Mouse (Mus musculus) heart, embryonic 15.5 days (tissue): ENCODE results near the gene Olfr373. TPM values are rescaled to one million over a fixed set of nuclear protein-coding genes. Genes with fewer than 3 reads are reported as not detected.
"Not testable (repeated sequence)": the region's sequence is repeated elsewhere in the genome, so short reads cannot be mapped to it uniquely, and the experiment has no call there.

Source experiments
- ATAC-seq: fragments of 200-750 bp; cut with Nextera tagmentation; replicated peaks from 2 replicates; pipeline ENCODE4 v1.8.0; 2017; ENCODE audit warnings: low read depth, moderate TSS enrichment; ENCODE audit not compliant: insufficient number of reproducible peaks, insufficient read depth, low FRiP score
- H3K27ac ChIP-seq: fragments of 300-500 bp; sonication (generic); 2 replicates; pipeline ENCODE4 v1.5.1; 2015; ENCODE audit warnings: mild to moderate bottlenecking, inconsistent platforms
- H3K27me3 ChIP-seq: fragments of 300-500 bp; sonication (generic); 2 replicates; pipeline ENCODE4 v1.6.1; 2015; ENCODE audit warnings: inconsistent platforms
- H3K36me3 ChIP-seq: fragments of 300-500 bp; sonication (generic); 2 replicates; pipeline ENCODE4 v1.6.1; 2015; ENCODE audit warnings: mild to moderate bottlenecking, inconsistent platforms
- H3K4me1 ChIP-seq: fragments of 300-500 bp; sonication (generic); replicated peaks from 2 replicates; pipeline ENCODE4 v1.6.1; 2015; ENCODE audit warnings: inconsistent platforms
- H3K4me2 ChIP-seq: fragments of 300-500 bp; sonication (generic); 2 replicates; pipeline ENCODE4 v1.6.1; 2015; ENCODE audit warnings: inconsistent platforms, mild to moderate bottlenecking, moderate library complexity
- H3K4me3 ChIP-seq: fragments of 300-500 bp; sonication (generic); 2 replicates; pipeline ENCODE4 v1.5.1; 2015; ENCODE audit warnings: mild to moderate bottlenecking, inconsistent platforms
- H3K9ac ChIP-seq: fragments of 300-500 bp; sonication (generic); 2 replicates; pipeline ENCODE4 v1.6.1; 2015; ENCODE audit warnings: mild to moderate bottlenecking, inconsistent platforms
- H3K9me3 ChIP-seq: fragments of 300-500 bp; sonication (generic); replicated peaks from 2 replicates; pipeline ENCODE4 v1.6.1; 2016; ENCODE audit warnings: inconsistent platforms
- WGBS: fragments of 180-500 bp; shearing (Covaris S2); methylation state at CpG from one replicate; pipeline ENCODE4 v1.1.7; 2015; ENCODE audit warnings: mixed read lengths; 5-methylcytosine and 5-hydroxymethylcytosine counted together
- polyA plus RNA-seq: library from polyadenylated mRNA; unstranded; fragments of >200 nt; fragmentation: Nextera tagmentation; extraction: Ambion mirVana; gene quantifications from 2 replicates; pipeline ENCODE4 v1.2.1, GENCODE M21; 2015

Olfr373 gene
- not detected in 2 replicates for polyA plus RNA-seq

GRCm38 (mm10) chr8:72082877-72083276 is at the start of gene Olfr373:
TSS of gene Olfr373 (plus strand) at chr8:72083177.
- H3K9me3 ChIP-seq, H3K4me3 ChIP-seq, H3K4me1 ChIP-seq, H3K4me2 ChIP-seq, H3K27me3 ChIP-seq, H3K27ac ChIP-seq, ATAC-seq, H3K36me3 ChIP-seq, H3K9ac ChIP-seq: not testable (repeated sequence)

GRCm38 (mm10) chr8:72040918-72041317 is 42.1 kb upstream of the Olfr373 start, which contains the start of gene Olfr372:
TSS of gene Olfr372 (plus strand) at chr8:72041218.
- H3K9me3 ChIP-seq, H3K27me3 ChIP-seq, H3K36me3 ChIP-seq, ATAC-seq, H3K4me3 ChIP-seq, H3K4me1 ChIP-seq, H3K9ac ChIP-seq, H3K27ac ChIP-seq, H3K4me2 ChIP-seq: not testable (repeated sequence)
- 69% methylated on average over 4 of the region's 4 CpGs for WGBS

DNA sequence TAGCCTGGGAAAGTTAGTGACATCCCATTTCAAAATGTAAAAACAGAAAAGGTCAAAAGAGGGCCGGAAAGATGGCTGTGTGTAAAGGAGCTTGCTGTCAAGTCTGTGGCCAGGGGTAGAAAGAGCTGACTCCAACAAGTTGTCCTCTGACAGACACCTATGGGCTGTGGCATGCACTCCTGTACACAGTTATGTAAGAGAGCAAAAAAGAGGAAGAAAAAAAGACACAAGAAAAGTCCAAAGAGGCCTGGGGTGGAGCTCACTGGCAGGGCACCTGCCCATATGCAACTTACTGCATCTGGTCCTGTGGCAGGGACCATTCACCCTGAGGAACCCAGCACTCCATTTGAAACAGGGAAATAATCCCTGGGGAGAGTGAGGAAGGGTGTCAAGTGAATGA is 40.5 kb upstream of the Olfr373 start:
- H3K4me1 ChIP-seq, result no peaks in the 10 kb centered on the region
- no peaks in the 10 kb centered on the region for H3K9me3 ChIP-seq
- no peak overlapping the region for H3K4me3 ChIP-seq
- no peaks in the 10 kb centered on the region for H3K36me3 ChIP-seq
- H3K9ac ChIP-seq, result no peak overlapping the region
- 70% methylated on average over 1 of the region's 1 CpGs for WGBS
- H3K27me3 ChIP-seq, result no peaks in the 10 kb centered on the region
- H3K4me2 ChIP-seq, result no peak overlapping the region
- ATAC-seq, result no peak
- no peak overlapping the region for H3K27ac ChIP-seq

DNA sequence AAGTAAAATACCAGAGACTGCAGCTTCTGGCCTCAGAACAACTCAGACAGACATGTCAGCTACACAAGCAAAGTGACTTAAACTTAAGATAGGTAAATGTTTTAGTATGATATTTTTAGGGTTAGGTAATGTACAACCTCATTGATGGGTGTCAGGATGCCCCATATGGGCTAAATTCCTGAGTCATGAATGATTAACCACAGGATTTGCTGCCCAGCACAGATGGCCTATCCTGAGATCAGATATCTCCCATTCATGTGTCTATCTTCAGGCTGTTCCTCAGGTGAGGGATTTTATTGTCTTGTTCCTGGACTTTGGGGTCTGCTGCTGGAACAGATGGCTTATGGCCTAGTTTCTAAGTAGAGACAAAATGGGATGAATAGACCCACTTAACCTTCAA is 28.3 kb upstream of the Olfr373 start:
- H3K27ac ChIP-seq, H3K9ac ChIP-seq, ATAC-seq: not testable (repeated sequence)

DNA sequence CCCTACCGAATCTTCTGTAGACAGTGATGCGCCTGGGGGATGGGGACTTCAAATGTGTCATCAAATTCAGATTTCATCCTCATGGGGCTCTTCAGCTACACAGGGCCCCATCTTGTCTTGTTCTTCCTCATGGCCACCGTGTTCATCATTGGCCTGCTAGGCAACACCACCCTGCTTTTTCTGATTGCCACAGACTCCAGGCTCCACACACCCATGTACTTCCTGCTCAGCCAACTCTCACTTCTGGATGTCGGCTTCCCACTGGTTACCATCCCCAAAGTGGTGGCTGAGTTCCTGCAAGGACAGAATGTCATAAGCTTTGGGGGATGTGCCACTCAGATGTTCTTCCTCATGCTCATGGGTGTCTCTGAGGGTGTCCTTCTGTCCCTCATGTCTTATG is 25.3 kb upstream of the Olfr373 start:
- not testable (repeated sequence) for H3K4me1 ChIP-seq, H3K27ac ChIP-seq, H3K36me3 ChIP-seq, H3K9ac ChIP-seq, H3K4me3 ChIP-seq, ATAC-seq, H3K4me2 ChIP-seq, H3K9me3 ChIP-seq, H3K27me3 ChIP-seq
- 83% methylated on average over 3 of the region's 4 CpGs for WGBS

More for the DNA sequence above, 28.3 kb upstream of the Olfr373 start:
- H3K27me3 ChIP-seq, H3K9me3 ChIP-seq, H3K36me3 ChIP-seq, H3K4me1 ChIP-seq, H3K4me2 ChIP-seq, H3K4me3 ChIP-seq: not testable (repeated sequence)

DNA sequence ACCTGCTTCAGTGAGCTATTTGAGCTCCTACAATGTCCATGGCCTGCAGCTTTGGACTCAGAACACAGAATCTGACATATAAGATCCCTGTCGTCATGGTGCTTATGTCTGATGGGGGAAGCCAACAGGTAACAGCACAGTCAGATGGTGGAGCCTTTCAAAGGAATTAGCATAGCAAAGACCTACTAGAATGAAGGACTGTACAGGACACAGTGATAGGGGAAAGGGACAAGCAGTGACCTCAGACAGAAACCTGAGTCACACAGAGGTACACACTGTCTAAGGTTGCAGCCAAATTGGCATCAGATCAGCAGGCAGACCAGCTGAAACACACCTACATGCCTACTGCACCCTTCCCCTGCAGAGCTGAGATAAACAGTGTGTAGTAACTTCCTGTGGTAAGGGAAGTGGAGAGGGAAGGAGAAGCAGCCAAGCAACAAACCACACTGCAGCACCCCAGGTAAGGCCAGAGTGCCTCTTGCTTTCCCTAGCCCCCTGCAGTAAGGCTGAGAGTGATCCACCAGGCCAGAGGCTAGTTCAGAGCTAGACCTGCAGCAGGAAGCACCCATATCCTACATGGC is 16.1 kb upstream of the Olfr373 start:
- H3K9ac ChIP-seq, H3K27ac ChIP-seq, ATAC-seq, H3K4me3 ChIP-seq, H3K36me3 ChIP-seq, H3K27me3 ChIP-seq, H3K9me3 ChIP-seq, H3K4me1 ChIP-seq, H3K4me2 ChIP-seq: not testable (repeated sequence)
- WGBS, result 67% methylated on average over 1 of the region's 1 CpGs

- Histone ChIP-seq H3K4me3 (no peak overlapping the region), H3K4me1 (no peaks in the 10 kb centered on the region), H3K36me3 (no peaks in the 10 kb centered on the region), H3K27ac (no peak overlapping the region), H3K9ac (no peak overlapping the region), H3K27me3 (no peaks in the 10 kb centered on the region), H3K4me2 (no peak overlapping the region), H3K9me3 (no peaks in the 10 kb centered on the region)
- ATAC-seq, result no peak
- WGBS, result 66% methylated on average over 5 of the region's 5 CpGs
Observed at GRCm38 (mm10) chr8:72084744-72085143, 1.8 kb downstream of the Olfr373 start.

DNA sequence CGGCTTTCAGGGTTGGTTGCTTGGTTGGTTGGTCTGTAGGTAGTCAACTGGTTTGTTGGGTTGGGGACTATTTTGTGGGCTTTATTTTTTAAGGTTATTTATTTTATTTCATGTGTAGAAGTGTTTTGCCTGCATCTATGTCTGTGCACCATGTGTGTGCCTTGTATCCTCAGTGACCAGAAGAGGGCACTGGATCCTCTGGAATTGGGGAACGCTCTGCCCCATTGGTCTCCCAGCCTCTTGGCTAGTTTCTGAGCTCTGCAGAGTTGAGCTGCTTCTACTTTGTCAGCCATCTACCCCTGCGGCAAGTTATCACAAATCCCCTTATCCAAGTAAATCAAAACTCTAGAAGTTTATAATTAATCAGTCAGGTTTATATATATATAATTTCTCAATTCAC is 4.6 kb downstream of the Olfr373 start:
- not testable (repeated sequence) for H3K27ac ChIP-seq, H3K27me3 ChIP-seq, ATAC-seq, H3K9me3 ChIP-seq, H3K4me3 ChIP-seq, H3K9ac ChIP-seq, H3K4me2 ChIP-seq, H3K4me1 ChIP-seq, H3K36me3 ChIP-seq
- WGBS, result 76% methylated on average over 3 of the region's 3 CpGs

DNA sequence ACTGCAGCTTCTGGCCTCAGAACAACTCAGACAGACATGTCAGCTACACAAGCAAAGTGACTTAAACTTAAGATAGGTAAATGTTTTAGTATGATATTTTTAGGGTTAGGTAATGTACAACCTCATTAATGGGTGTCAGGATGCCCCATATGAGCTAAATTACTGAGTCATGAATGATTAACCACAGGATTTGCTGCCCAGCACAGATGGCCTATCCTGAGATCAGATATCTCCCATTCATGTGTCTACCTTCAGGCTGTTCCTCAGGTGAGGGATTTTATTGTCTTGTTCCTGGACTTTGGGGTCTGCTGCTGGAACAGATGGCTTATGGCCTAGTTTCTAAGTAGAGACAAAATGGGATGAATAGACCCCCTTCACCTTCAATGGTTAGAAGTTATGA is 13.7 kb downstream of the Olfr373 start:
- H3K9me3 ChIP-seq, H3K4me1 ChIP-seq, H3K9ac ChIP-seq, H3K36me3 ChIP-seq, H3K4me2 ChIP-seq, ATAC-seq, H3K27me3 ChIP-seq, H3K4me3 ChIP-seq, H3K27ac ChIP-seq: not testable (repeated sequence)

DNA sequence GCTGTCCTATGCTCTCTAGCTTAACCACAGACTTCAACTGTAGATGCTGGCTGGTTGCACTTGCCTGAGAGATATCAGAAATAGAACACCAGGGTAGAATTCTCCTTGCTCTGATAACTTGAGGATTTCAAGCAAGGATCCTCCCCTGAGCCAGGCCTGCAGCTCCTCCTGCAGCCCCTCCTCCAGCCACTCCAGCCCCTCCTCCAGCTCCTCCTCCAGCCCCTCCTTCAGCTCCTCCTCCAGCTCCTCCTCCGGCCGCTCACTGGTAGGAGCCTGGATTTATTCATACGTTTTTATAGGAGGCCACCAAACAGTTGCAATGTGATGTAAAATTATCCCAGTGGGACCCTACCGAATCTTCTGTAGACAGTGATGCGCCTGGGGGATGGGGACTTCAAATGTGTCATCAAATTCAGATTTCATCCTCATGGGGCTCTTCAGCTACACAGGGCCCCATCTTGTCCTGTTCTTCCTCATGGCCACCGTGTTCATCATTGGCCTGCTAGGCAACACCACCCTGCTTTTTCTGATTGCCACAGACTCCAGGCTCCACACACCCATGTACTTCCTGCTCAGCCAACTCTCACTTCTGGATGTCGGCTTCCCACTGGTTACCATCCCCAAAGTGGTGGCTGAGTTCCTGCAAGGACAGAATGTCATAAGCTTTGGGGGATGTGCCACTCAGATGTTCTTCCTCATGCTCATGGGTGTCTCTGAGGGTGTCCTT is 16.6 kb downstream of the Olfr373 start:
- WGBS, result 61% methylated on average over 6 of the region's 7 CpGs

DNA sequence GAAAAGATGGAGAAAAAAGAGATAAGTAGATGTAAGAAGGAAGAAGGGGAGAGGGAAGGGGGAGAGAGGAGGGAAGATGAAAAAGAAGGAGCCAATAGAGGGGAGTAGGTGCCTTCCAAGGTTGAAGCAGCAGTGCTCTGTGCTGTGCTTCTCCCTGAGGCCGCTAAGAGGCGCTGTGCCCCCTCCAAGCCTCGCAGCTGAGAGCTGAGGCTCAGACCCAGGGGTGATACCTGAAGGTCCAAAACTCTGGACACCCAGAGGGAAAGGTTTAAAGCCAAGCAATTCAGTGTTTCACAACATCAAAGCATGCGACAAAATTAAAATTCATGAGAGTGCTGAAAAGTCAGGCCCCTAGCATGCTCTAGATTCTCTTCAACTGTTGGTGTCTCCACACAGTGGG is 22.2 kb downstream of the Olfr373 start:
- Histone ChIP-seq H3K4me2 (no peak overlapping the region), H3K4me1 (no peaks in the 10 kb centered on the region), H3K27me3 (no peaks in the 10 kb centered on the region), H3K27ac (no peak overlapping the region), H3K4me3 (no peak overlapping the region), H3K9me3 (peaks cover 4% of the 10 kb centered on the region; the same call in 1 of the 2 replicates), H3K36me3 (no peaks in the 10 kb centered on the region), H3K9ac (no peak overlapping the region)
- ATAC-seq, result no peak
- 21% methylated on average over 4 of the region's 4 CpGs for WGBS

More for the DNA sequence above, 16.6 kb downstream of the Olfr373 start:
- not testable (repeated sequence) for H3K9ac ChIP-seq, H3K4me1 ChIP-seq, H3K4me2 ChIP-seq, H3K9me3 ChIP-seq, H3K36me3 ChIP-seq, ATAC-seq, H3K27me3 ChIP-seq, H3K27ac ChIP-seq, H3K4me3 ChIP-seq

DNA sequence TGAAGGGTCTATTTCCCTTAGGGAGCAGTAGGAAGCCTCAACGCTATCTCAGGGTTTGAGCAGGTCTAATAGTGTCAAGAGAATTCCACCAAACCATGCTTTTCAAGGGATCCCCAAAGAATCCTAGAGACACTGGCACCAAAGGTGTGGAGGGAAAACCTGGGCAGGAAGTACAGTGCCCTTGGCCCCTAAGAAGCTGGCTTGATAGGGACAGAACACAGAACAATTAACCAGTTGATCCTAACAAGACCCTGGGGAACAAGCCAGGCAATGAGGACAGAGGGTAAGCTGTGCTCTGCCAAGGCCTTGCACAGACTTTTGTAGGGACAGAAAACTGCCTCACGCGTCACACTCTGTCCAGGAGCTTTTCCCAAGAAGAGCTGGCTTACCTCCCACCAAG is 23.8 kb downstream of the Olfr373 start, which contains the start of gene Olfr374:
Gene Olfr374, plus strand, starts transcription at position 301 of the 400 bp plus-strand sequence.
- Histone ChIP-seq H3K27ac (no peak within 1 kb of the TSS), H3K4me1 (no peaks in the 10 kb centered on the region), H3K4me2 (no peak within 1 kb of the TSS), H3K9me3 (peaks cover 4% of the 10 kb centered on the region; the same call in 1 of the 2 replicates), H3K4me3 (no peak within 1 kb of the TSS), H3K9ac (no peak within 1 kb of the TSS), H3K27me3 (no peaks in the 10 kb centered on the region), H3K36me3 (no peaks in the 10 kb centered on the region)
- ATAC-seq, result no peak
- WGBS, result 88% methylated on average over 3 of the region's 3 CpGs
